Mouse (Mus musculus): ENCODE results near the gene 6430531B16Rik. TPM values are rescaled to one million over a fixed set of nuclear protein-coding genes. Genes with fewer than 3 reads are reported as not detected.
A peak's percentile ranks its signal among the peaks of the same experiment; 100 is the strongest.

6430531B16Rik gene
- polyA plus RNA-seq, 1 experiment from 2014 or later: 0.71 TPM

DNA sequence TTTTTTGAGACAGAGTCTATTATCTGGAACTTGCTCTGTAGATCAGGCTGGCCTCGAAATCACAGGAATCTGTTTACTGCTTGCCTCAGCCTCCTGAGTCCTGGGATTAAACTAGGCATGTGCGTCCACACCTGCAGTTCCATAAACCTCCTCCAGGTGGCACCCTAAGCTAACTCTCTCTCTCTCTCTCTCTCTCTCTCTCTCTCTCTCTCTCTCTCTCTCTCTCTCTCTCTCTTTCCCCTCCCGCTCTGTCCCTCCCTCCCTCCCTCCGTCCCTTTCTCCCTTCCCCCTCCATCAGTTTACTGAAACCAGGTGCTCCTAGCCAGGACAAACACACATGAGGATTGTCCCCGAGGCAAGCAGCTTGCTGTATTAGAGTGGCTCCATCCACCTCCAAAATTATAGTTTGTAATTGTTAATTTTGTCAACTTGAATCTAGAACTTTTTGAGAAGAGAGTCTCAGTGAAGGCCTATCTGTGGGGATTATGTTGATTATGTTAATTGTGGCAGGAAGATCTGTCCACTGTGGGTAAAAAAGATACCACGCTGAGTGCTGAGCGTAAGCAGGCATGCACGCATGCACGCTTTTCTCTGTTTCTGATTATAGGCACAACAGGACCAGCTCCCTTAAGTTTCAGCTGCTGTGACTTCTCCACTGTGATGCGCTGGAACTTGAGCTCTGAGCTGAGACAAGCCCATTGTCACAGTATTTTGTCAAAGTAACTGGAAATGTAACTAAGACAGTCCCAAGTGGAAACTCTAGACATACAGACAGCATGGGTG, 9.0 kb downstream of the 6430531B16Rik start:
- Histone ChIP-seq H3K4me3 (no peak overlapping the region), H3K27ac (replicated peaks) (no peak overlapping the region), H3K9me3 (no peaks in the 10 kb centered on the region), H3K36me3 (no peaks in the 10 kb centered on the region), H3K4me1 (replicated peaks) (no peaks in the 10 kb centered on the region), H3K4me2 (no peak overlapping the region), H3K9ac (no peak overlapping the region), H3K27me3 (no peaks in the 10 kb centered on the region)
- ATAC-seq (ENCODE audit: low read depth): peak; percentile 58; the same call in 1 of the 2 replicates
- 40% methylated on average over 10 of the region's 10 CpGs for WGBS

- Histone ChIP-seq H3K27me3 (no peaks in the 10 kb centered on the region), H3K4me1 (replicated peaks) (no peaks in the 10 kb centered on the region), H3K27ac (replicated peaks) (no peak overlapping the region), H3K9ac (no peak overlapping the region), H3K36me3 (no peaks in the 10 kb centered on the region), H3K9me3 (no peaks in the 10 kb centered on the region), H3K4me2 (no peak overlapping the region), H3K4me3 (no peak overlapping the region)
- 55% methylated on average over 5 of the region's 5 CpGs for WGBS
- no peak for ATAC-seq (ENCODE audit: low read depth)
Observed at GRCm38 (mm10) chr7:139968428-139968827, 10.1 kb downstream of the 6430531B16Rik start.

DNA sequence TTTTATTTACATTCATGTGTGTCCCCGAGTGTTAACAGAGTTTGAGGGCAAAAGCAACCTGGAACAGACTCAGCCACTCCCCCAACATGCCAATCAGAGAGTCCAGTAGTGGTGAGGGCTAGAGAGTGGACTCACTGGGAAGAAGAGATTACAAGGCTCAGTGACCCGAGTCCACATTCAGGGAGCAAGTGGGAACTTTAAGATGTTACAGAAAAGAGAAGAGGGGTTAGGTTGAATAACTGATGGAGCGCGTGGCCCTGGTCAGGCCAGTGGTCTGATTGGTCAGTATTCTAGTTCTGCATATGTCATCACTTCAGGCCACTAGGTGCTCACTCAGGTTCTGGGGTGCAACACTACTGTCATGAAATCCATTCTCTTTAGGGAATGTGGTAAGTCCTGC, 11.4 kb downstream of the 6430531B16Rik start:
- ATAC-seq (ENCODE audit: low read depth): no peak
- no peaks in the 10 kb centered on the region for H3K36me3 ChIP-seq
- WGBS: 29% methylated on average over 4 of the region's 4 CpGs
- no peak overlapping the region for H3K27ac ChIP-seq (replicated peaks)
- H3K9ac ChIP-seq: no peak overlapping the region
- no peak overlapping the region for H3K4me2 ChIP-seq
- no peaks in the 10 kb centered on the region for H3K27me3 ChIP-seq
- no peaks in the 10 kb centered on the region for H3K9me3 ChIP-seq
- no peaks in the 10 kb centered on the region for H3K4me1 ChIP-seq (replicated peaks)
- no peak overlapping the region for H3K4me3 ChIP-seq

- Histone ChIP-seq H3K27me3 (no peaks in the 10 kb centered on the region), H3K4me2 (no peak overlapping the region)
Observed at GRCm38 (mm10) chr7:139963814-139964213, 14.7 kb downstream of the 6430531B16Rik start.

GRCm38 (mm10) chr7:139961141-139961540, 17.4 kb downstream of the 6430531B16Rik start:
- H3K9me3 ChIP-seq: no peaks in the 10 kb centered on the region
- H3K36me3 ChIP-seq: no peaks in the 10 kb centered on the region
- peaks cover 7% of the 10 kb centered on the region; the same call in 1 of the 2 replicates for H3K4me1 ChIP-seq (replicated peaks)
- no peak overlapping the region for H3K9ac ChIP-seq
- no peak overlapping the region for H3K4me2 ChIP-seq
- no peak for ATAC-seq (ENCODE audit: low read depth)
- no peak overlapping the region for H3K4me3 ChIP-seq
- H3K27me3 ChIP-seq: peaks cover 11% of the 10 kb centered on the region
- 87% methylated on average over 10 of the region's 10 CpGs for WGBS
- no peak overlapping the region for H3K27ac ChIP-seq (replicated peaks)

More at GRCm38 (mm10) chr7:139963814-139964213, 14.7 kb downstream of the 6430531B16Rik start:
- Histone ChIP-seq H3K4me3 (no peak overlapping the region), H3K9ac (no peak overlapping the region), H3K9me3 (no peaks in the 10 kb centered on the region), H3K36me3 (no peaks in the 10 kb centered on the region), H3K27ac (replicated peaks) (no peak overlapping the region), H3K4me1 (replicated peaks) (no peaks in the 10 kb centered on the region)
- ATAC-seq (ENCODE audit: low read depth): no peak
- WGBS: 60% methylated on average over 4 of the region's 4 CpGs

- H3K4me1 ChIP-seq (replicated peaks): peaks cover 7% of the 10 kb centered on the region; the same call in 1 of the 2 replicates
- H3K27me3 ChIP-seq: peaks cover 18% of the 10 kb centered on the region
- no peak overlapping the region for H3K27ac ChIP-seq (replicated peaks)
- H3K4me3 ChIP-seq: no peak overlapping the region
- H3K9ac ChIP-seq: no peak overlapping the region
- WGBS: 28% methylated on average over 11 of the region's 11 CpGs
- H3K36me3 ChIP-seq: no peaks in the 10 kb centered on the region
- no peaks in the 10 kb centered on the region for H3K9me3 ChIP-seq
- no peak overlapping the region for H3K4me2 ChIP-seq
- ATAC-seq (ENCODE audit: low read depth): 0 out of 2 replicates have a peak, but pooled peaks have one; percentile 47
Observed at GRCm38 (mm10) chr7:139957958-139958357, 20.6 kb downstream of the 6430531B16Rik start.

- Histone ChIP-seq H3K36me3 (no peaks in the 10 kb centered on the region), H3K4me1 (replicated peaks) (peaks cover 7% of the 10 kb centered on the region; the same call in 1 of the 2 replicates), H3K27me3 (peaks cover 20% of the 10 kb centered on the region), H3K27ac (replicated peaks) (no peak overlapping the region), H3K4me2 (no peak overlapping the region), H3K9ac (no peak overlapping the region), H3K4me3 (no peak overlapping the region), H3K9me3 (no peaks in the 10 kb centered on the region)
- ATAC-seq (ENCODE audit: low read depth): no peak
- 58% methylated on average over 11 of the region's 11 CpGs for WGBS
Observed at GRCm38 (mm10) chr7:139957437-139957836, 21.1 kb downstream of the 6430531B16Rik start.

GRCm38 (mm10) chr7:139956658-139957057, 21.9 kb downstream of the 6430531B16Rik start:
- Histone ChIP-seq H3K4me2 (no peak overlapping the region), H3K9me3 (no peaks in the 10 kb centered on the region), H3K27me3 (peaks cover 27% of the 10 kb centered on the region), H3K4me3 (no peak overlapping the region), H3K36me3 (no peaks in the 10 kb centered on the region), H3K9ac (no peak overlapping the region), H3K27ac (replicated peaks) (no peak overlapping the region), H3K4me1 (replicated peaks) (peaks cover 7% of the 10 kb centered on the region)
- 79% methylated on average over 3 of the region's 3 CpGs for WGBS
- ATAC-seq (ENCODE audit: low read depth): no peak

DNA sequence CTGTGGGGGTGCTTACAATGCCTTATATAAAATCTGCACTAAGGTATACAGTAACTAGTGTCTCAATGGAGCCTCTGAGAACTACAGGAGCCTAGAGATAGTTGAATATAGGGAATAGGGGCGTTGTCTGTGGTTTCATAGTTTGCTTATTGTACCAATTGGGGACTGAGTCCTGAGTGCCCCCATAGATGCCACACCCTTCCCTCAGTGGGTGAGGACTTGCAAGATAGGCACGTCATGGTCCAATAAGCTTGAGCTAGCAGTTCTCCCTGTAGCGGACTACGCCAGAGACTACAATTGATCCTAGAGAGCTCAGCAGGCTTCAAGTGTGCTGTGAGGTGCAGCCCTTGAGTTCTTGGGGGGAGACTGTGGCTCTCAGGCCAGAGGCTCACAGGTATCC, 23.1 kb downstream of the 6430531B16Rik start:
- Histone ChIP-seq H3K27me3 (peaks cover 38% of the 10 kb centered on the region), H3K4me1 (replicated peaks) (peaks cover 15% of the 10 kb centered on the region), H3K9ac (no peak overlapping the region), H3K9me3 (no peaks in the 10 kb centered on the region), H3K4me3 (no peak overlapping the region), H3K4me2 (no peak overlapping the region), H3K27ac (replicated peaks) (no peak overlapping the region), H3K36me3 (no peaks in the 10 kb centered on the region)
- 80% methylated on average over 4 of the region's 4 CpGs for WGBS
- no peak for ATAC-seq (ENCODE audit: low read depth)

- Histone ChIP-seq H3K36me3 (no peaks in the 10 kb centered on the region), H3K4me2 (no peak overlapping the region), H3K27ac (replicated peaks) (no peak overlapping the region), H3K4me3 (no peak overlapping the region), H3K9me3 (no peaks in the 10 kb centered on the region), H3K4me1 (replicated peaks) (peaks cover 18% of the 10 kb centered on the region), H3K27me3 (peaks cover 67% of the 10 kb centered on the region), H3K9ac (no peak overlapping the region)
- no peak for ATAC-seq (ENCODE audit: low read depth)
- WGBS: 52% methylated on average over 6 of the region's 6 CpGs
Observed at GRCm38 (mm10) chr7:139951991-139952633, 26.4 kb downstream of the 6430531B16Rik start.

DNA sequence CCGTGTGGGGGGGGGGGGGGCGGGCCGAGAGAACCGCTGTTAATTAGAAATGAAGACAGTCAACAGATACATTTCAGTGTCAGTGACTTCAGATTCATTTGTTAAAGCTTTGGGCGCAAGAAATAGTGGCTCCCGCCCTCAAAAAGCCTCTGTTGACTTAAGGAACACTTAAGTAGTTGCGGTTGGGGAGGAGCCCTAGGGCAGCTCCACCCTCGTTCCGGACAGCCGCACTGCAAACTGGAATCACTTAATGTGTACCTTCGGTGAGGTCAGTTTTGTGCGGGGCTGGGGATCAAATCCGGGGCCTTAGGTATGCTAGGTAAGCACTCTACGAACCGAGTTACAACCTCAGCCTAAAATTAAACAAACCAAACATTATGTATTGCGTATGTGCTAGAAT, 27.5 kb downstream of the 6430531B16Rik start:
- no peaks in the 10 kb centered on the region for H3K9me3 ChIP-seq
- no peak for ATAC-seq (ENCODE audit: low read depth)
- peaks cover 71% of the 10 kb centered on the region for H3K27me3 ChIP-seq
- H3K4me3 ChIP-seq: peak overlapping the region; percentile 36
- peak overlapping the region; percentile 53 for H3K9ac ChIP-seq
- H3K36me3 ChIP-seq: no peaks in the 10 kb centered on the region
- WGBS: 5% methylated on average over 16 of the region's 16 CpGs
- peaks cover 18% of the 10 kb centered on the region for H3K4me1 ChIP-seq (replicated peaks)
- H3K27ac ChIP-seq (replicated peaks): no peak overlapping the region
- peak overlapping the region; percentile 67 for H3K4me2 ChIP-seq

DNA sequence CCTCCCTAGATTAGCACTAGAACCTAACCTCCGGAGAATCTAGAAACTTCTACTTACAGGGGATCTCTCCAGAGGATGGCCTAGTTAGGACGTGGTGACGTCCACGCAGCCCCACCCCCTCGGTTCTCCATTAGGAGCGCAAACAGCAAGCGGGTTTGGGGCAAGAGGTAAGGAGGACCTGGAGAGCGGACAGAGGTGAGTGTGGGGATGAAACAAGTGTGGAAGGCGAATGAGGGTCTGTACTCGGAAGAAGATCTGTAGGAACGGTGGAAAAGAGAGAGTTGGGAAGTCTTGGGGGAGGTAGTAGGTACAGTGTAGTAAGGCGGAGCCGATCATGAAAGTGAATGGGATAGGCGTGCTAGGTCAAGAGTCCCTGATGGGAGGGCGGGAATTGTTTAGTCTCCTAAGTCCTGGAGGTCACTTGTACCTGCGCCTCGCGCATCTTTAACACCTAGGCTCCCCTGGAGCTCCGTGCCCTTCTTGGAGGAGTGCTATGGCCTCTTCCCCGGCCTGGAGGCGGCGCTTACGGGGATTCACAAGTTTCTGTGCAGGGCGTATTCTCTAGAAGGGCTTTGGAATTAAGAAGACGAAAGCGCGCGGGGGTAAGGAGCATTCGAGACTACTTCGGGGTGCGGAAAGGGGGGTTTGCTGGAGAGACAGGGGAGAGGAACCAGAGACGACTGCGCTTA, 28.1 kb downstream of the 6430531B16Rik start:
- H3K4me3 ChIP-seq: peak overlapping the region; percentile 36
- H3K36me3 ChIP-seq: no peaks in the 10 kb centered on the region
- 1% methylated on average over 33 of the region's 33 CpGs for WGBS
- peaks cover 18% of the 10 kb centered on the region for H3K4me1 ChIP-seq (replicated peaks)
- no peaks in the 10 kb centered on the region for H3K9me3 ChIP-seq
- H3K27me3 ChIP-seq: peaks cover 76% of the 10 kb centered on the region
- peak; percentile 74; the same call in 1 of the 2 replicates for ATAC-seq (ENCODE audit: low read depth)
- H3K4me2 ChIP-seq: peak overlapping the region; percentile 67
- H3K27ac ChIP-seq (replicated peaks): no peak overlapping the region
- peak overlapping the region; percentile 53 for H3K9ac ChIP-seq
